Comparison of ENCODE assay signal across 8 mouse cellular contexts in the genomic region with DNA sequence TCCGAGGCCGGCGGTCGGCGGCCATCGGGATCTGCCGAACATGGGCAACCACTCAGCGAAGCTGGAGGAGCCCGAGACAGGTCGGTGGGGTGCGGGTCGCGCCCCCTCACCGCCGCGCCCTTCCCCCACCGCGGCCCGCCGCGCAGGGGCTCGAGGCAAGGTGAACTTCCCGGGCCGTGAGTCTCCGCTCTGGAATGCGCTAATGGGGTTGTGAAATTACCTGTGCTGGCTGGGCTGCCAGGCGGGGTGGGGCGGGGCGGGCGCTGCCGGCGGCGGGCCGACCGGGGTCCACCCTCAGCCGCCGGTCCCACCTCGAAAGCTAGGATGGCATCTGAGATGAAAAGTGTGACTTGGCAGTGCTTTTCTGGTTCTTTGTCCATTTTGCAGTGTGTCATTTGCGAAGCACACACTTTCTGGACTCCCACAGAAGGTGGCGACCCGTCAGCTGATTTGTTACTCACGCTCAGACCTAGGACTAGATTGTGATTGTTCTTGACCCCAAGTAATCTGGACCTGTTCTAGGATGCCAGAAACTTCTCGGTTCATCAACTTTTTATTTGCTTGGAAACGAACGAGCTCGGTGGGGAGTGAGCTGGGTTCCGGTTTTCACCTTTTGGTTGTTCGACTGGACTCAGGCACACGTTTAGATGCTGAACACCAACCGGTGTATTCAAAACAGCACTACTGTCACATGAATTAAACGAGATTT.
DNase-seq lines count a peak whose midpoint lies in the region; ATAC-seq and TF ChIP-seq lines count a peak whose summit lies in the region.

No protein-coding gene starts in this region.

- no peak for TF ChIP-seq CTCF in kidney, adult 2 months (conservative IDR thresholded peaks at IDR 0.05; ENCODE audit: insufficient read depth, insufficient read length, low read depth, low read length)
- TF ChIP-seq CTCF in olfactory bulb, adult 2 months (IDR thresholded peaks at IDR 0.05; ENCODE audit: insufficient read depth, low read depth, low read length), result no peak

- H3K9ac ChIP-seq in heart, embryonic 16.5 days (ENCODE audit: low read length), result peak overlapping the region; percentile 94
- H3K9ac ChIP-seq in limb, embryonic 13.5 days, result peak overlapping the region; percentile 88

- H3K9me3 ChIP-seq in heart, embryonic 16.5 days (replicated peaks; ENCODE audit: control insufficient read depth, low read length), result no peaks in the 10 kb centered on the region
- no peaks in the 10 kb centered on the region for H3K9me3 ChIP-seq in limb, embryonic 13.5 days

- H3K27ac ChIP-seq in kidney, adult 2 months (ENCODE audit: insufficient read depth, low read depth, low read length), result peak overlapping the region; percentile 87
- H3K27ac ChIP-seq in heart, embryonic 16.5 days (ENCODE audit: low read length), result peak overlapping the region; percentile 92
- peak overlapping the region; percentile 87 for H3K27ac ChIP-seq in limb, embryonic 13.5 days
- H3K27ac ChIP-seq in olfactory bulb, adult 2 months (ENCODE audit: insufficient read depth, low read depth, low read length), result 0 out of 2 replicates have a peak overlapping the region, but pooled peaks have one; percentile 47

- peak overlapping the region; percentile 61 for H3K4me3 ChIP-seq in kidney, adult 2 months (ENCODE audit: insufficient read depth, low read depth, low read length)
- H3K4me3 ChIP-seq in heart, embryonic 16.5 days (ENCODE audit: low read length), result peak overlapping the region; percentile 89
- peak overlapping the region; percentile 77 for H3K4me3 ChIP-seq in limb, embryonic 13.5 days
- peak overlapping the region; percentile 94 for H3K4me3 ChIP-seq in olfactory bulb, adult 2 months (ENCODE audit: insufficient read depth, low read depth, low read length)

- H3K27me3 ChIP-seq in kidney, adult 2 months (replicated peaks; ENCODE audit: control insufficient read depth, insufficient read depth, low read length), result no peaks in the 10 kb centered on the region
- H3K27me3 ChIP-seq in heart, embryonic 16.5 days (ENCODE audit: control insufficient read depth, insufficient read depth, low read length), result no peaks in the 10 kb centered on the region; the same call in 1 of the 2 replicates
- H3K27me3 ChIP-seq in limb, embryonic 13.5 days, result no peaks in the 10 kb centered on the region

- TF ChIP-seq POLR2A in kidney, adult 2 months (IDR thresholded peaks at IDR 0.05; ENCODE audit: low read depth, low read length), result no peak
- TF ChIP-seq POLR2A in olfactory bulb, adult 2 months (IDR thresholded peaks at IDR 0.05; ENCODE audit: insufficient read depth, low read depth, low read length), result no peak

- whole genome bisulfite sequencing in kidney, adult 2 months, result 2% methylated on average over 51 of the region's 51 CpGs
- WGBS in heart, embryonic 16.5 days, result 2% methylated on average over 48 of the region's 51 CpGs
- WGBS in limb, embryonic 13.5 days, result 1% methylated on average over 51 of the region's 51 CpGs
- 3% methylated on average over 51 of the region's 51 CpGs for whole genome bisulfite sequencing in olfactory bulb, adult 2 months

- peaks cover 5% of the 10 kb centered on the region; the same call in 1 of the 2 replicates for H3K4me1 ChIP-seq in kidney, adult 2 months (ENCODE audit: control insufficient read depth, insufficient read depth, low read length)
- peaks cover 6% of the 10 kb centered on the region for H3K4me1 ChIP-seq in heart, embryonic 16.5 days (ENCODE audit: control insufficient read depth, insufficient read depth, low read length)
- peaks cover 14% of the 10 kb centered on the region; the same call in 1 of the 2 replicates for H3K4me1 ChIP-seq in limb, embryonic 13.5 days
- peaks cover 9% of the 10 kb centered on the region for H3K4me1 ChIP-seq in olfactory bulb, adult 2 months (ENCODE audit: control insufficient read depth, insufficient read depth, low read length)

- peak; percentile 64 for DNase-seq in kidney, adult 2 months
- no peak for DNase-seq in kidney, postnatal 4 days
- DNase-seq in NIH3T3 (ENCODE audit: low read depth), result peak; percentile 50
- no peak for DNase-seq in cerebellum, postnatal 10 days
- no peak for DNase-seq in layer of hippocampus, postnatal 36 days

- no peaks in the 10 kb centered on the region for H3K36me3 ChIP-seq in kidney, adult 2 months (ENCODE audit: control insufficient read depth, insufficient read depth, low read length)
- H3K36me3 ChIP-seq in heart, embryonic 16.5 days (ENCODE audit: control insufficient read depth, insufficient read depth), result no peaks in the 10 kb centered on the region
- no peaks in the 10 kb centered on the region for H3K36me3 ChIP-seq in limb, embryonic 13.5 days

- H3K4me2 ChIP-seq in heart, embryonic 16.5 days (ENCODE audit: low read depth, low read length), result peak overlapping the region; percentile 94
- H3K4me2 ChIP-seq in limb, embryonic 13.5 days (replicated peaks), result peak overlapping the region; percentile 74

- no peak; the same call in 1 of the 2 replicates for ATAC-seq in heart, embryonic 16.5 days (replicated peaks; ENCODE audit: extremely low read depth, insufficient read depth, low FRiP score)
- ATAC-seq in limb, embryonic 13.5 days (ENCODE audit: low FRiP score, low read depth), result no peak; the same call in 1 of the 2 replicates

Comparison
In these comparisons a context has a peak if more than half of its experiments do, and no peak if none do; other contexts are left out.
1. DNase-seq: peak in kidney, adult 2 months (single experiment) and NIH3T3 (single experiment); none in kidney, postnatal 4 days (0 of 2), cerebellum, postnatal 10 days (0 of 2) and layer of hippocampus, postnatal 36 days (0 of 2).
2. Peak in every context shown above with its lines, with median percentiles within 50 percentile points of each other: H3K27ac ChIP-seq and H3K4me3 ChIP-seq.